Mouse (Mus musculus) ES-E14 (cell line): ENCODE measurements around the gene Capza1. TPM values are rescaled to one million over a fixed set of nuclear protein-coding genes. Genes with fewer than 3 reads are reported as not detected.

Experiments
- DNase-seq: peaks from one replicate; pipeline ENCODE4 v3.0.0-alpha.2; 2013; ENCODE audit warnings: low read depth, low spot score
- H3K27ac ChIP-seq: 2 replicates; pipeline ENCODE4 v1.5.1; 2012; ENCODE audit warnings: low read depth, mild to moderate bottlenecking, low read length, moderate library complexity, mixed read lengths; ENCODE audit not compliant: poor library complexity, insufficient read depth, severe bottlenecking
- H3K36me3 ChIP-seq: 2 replicates; pipeline ENCODE4 v1.6.1; 2012; ENCODE audit warnings: mild to moderate bottlenecking, low read length, moderate library complexity, mixed read lengths; ENCODE audit not compliant: control insufficient read depth, poor library complexity, insufficient read depth, severe bottlenecking
- H3K4me1 ChIP-seq, 2 experiments: fragments of 150-350 bp in 1 of 2; sonication (generic) in 1 of 2; 2 replicates each; pipeline ENCODE4 v1.6.1; 2012; ENCODE audit warnings: low read length in 2 of 2, mild to moderate bottlenecking in 1 of 2, mixed read lengths in 1 of 2; ENCODE audit not compliant: control insufficient read depth in 2 of 2, insufficient read depth in 2 of 2, poor library complexity in 1 of 2
- H3K4me3 ChIP-seq, 2 experiments: fragments of 150-350 bp in 1 of 2; sonication (generic) in 1 of 2; 2 replicates each; pipeline ENCODE4 v1.5.1; 2012; ENCODE audit warnings: low read length in 2 of 2, low read depth in 1 of 2, mild to moderate bottlenecking in 1 of 2, mixed read lengths in 1 of 2; ENCODE audit not compliant: insufficient read depth in 1 of 2, poor library complexity in 1 of 2, severe bottlenecking in 1 of 2
- H3K9ac ChIP-seq: 2 replicates; pipeline ENCODE4 v1.6.1; 2012; ENCODE audit warnings: low read depth, mild to moderate bottlenecking, low read length, mixed read lengths; ENCODE audit not compliant: poor library complexity, insufficient read depth, severe bottlenecking
- H3K9me3 ChIP-seq: fragments of 150-350 bp; sonication (generic); 2 replicates; pipeline ENCODE4 v1.6.1; 2012; ENCODE audit warnings: low read depth, mild to moderate bottlenecking, low read length; ENCODE audit not compliant: control insufficient read depth, insufficient read depth
- CHD2 ChIP-seq: IDR thresholded peaks from 2 replicates; pipeline ENCODE4 v1.6.1; 2014; ENCODE audit warnings: mild to moderate bottlenecking, low read depth, low read length, inconsistent platforms
- HCFC1 ChIP-seq: IDR thresholded peaks from 2 replicates; pipeline ENCODE4 v1.6.1; 2012; ENCODE audit warnings: low read length, inconsistent platforms, borderline replicate concordance; ENCODE audit not compliant: insufficient read depth
- MAFK ChIP-seq: IDR thresholded peaks from 2 replicates; pipeline ENCODE4 v1.6.1; 2014; ENCODE audit warnings: mild to moderate bottlenecking, low read depth, low read length, inconsistent platforms; ENCODE audit not compliant: insufficient read depth
- ZC3H11A ChIP-seq: IDR thresholded peaks from 2 replicates; pipeline ENCODE4 v1.6.1; 2012; ENCODE audit warnings: low read depth, mild to moderate bottlenecking, inconsistent platforms, low read length, borderline replicate concordance
- ZNF384 ChIP-seq: IDR thresholded peaks from 2 replicates; pipeline ENCODE4 v1.6.1; 2012; ENCODE audit warnings: low read depth, low read length, inconsistent platforms
- in situ Hi-C, 2 experiments: fragments of 600-800 bp; cut with MboI; formaldehyde crosslinking; loops; one replicate each; pipeline ENCODE4 v1.15.1; 2025; ENCODE audit warnings: low sequenced_read_pairs in 2 of 2, inconsistent platforms in 1 of 2; ENCODE audit not compliant: unreplicated experiment in 2 of 2
- total RNA-seq: library from RNA; depleted of rRNA; stranded (reverse); fragments of 300-350 nt; gene quantifications from 2 replicates; pipeline ENCODE4 v1.2.3, GENCODE M21; 2012

Gene Capza1
- total RNA-seq, 1 experiment, result 59.1 TPM

- no peaks in the 10 kb centered on the region for H3K9me3 ChIP-seq
- in situ Hi-C loops, result no loop called here
- DNase-seq, result no peak
- H3K36me3 ChIP-seq, result no peaks in the 10 kb centered on the region
- no peak overlapping the region for H3K9ac ChIP-seq
- TF ChIP-seq CHD2 (no peak), ZC3H11A (no peak), HCFC1 (no peak), MAFK (no peak), ZNF384 (no peak)
- peaks cover 0 to under 1% of the 10 kb centered on the region in 2 experiments; a peak in 2 of 4 replicates for H3K4me1 ChIP-seq
- no peak overlapping the region for H3K4me3 ChIP-seq
- H3K27ac ChIP-seq, result no peak overlapping the region
These were observed 9.8 kb downstream of the Capza1 start for GRCm38 (mm10) chr3:104854465-104854864.

GRCm38 (mm10) chr3:104846601-104847000 is 17.7 kb downstream of the Capza1 start:
- DNase-seq, result no peak
- no peak overlapping the region for H3K9ac ChIP-seq
- no peak overlapping the region for H3K4me3 ChIP-seq
- in situ Hi-C loops, result no loop called here
- no peaks in the 10 kb centered on the region for H3K4me1 ChIP-seq
- TF ChIP-seq ZC3H11A, result no peak
- no peak for TF ChIP-seq MAFK
- TF ChIP-seq ZNF384, result no peak
- no peak for TF ChIP-seq CHD2
- no peak for TF ChIP-seq HCFC1
- H3K9me3 ChIP-seq, result no peaks in the 10 kb centered on the region
- peaks cover 2% of the 10 kb centered on the region; the same call in 1 of the 2 replicates for H3K36me3 ChIP-seq
- H3K27ac ChIP-seq, result no peak overlapping the region

GRCm38 (mm10) chr3:104841049-104841448 is 23.3 kb downstream of the Capza1 start:
- Histone ChIP-seq H3K4me1 (no peaks in the 10 kb centered on the region), H3K9me3 (no peaks in the 10 kb centered on the region), H3K4me3 (no peak overlapping the region), H3K36me3 (peaks cover 2% of the 10 kb centered on the region; the same call in 1 of the 2 replicates), H3K27ac (no peak overlapping the region), H3K9ac (no peak overlapping the region)
- in situ Hi-C loops, result no loop called here
- no peak for DNase-seq
- TF ChIP-seq MAFK (no peak), ZNF384 (no peak), HCFC1 (no peak), ZC3H11A (no peak), CHD2 (no peak)

- no peak for DNase-seq
- in situ Hi-C loops, result no loop called here
- Histone ChIP-seq H3K9me3 (no peaks in the 10 kb centered on the region), H3K4me3 (no peak overlapping the region), H3K9ac (no peak overlapping the region), H3K36me3 (peaks cover 11% of the 10 kb centered on the region), H3K4me1 (no peaks in the 10 kb centered on the region), H3K27ac (no peak overlapping the region)
- no peak for TF ChIP-seq ZNF384
- no peak for TF ChIP-seq ZC3H11A
- TF ChIP-seq MAFK, result no peak
- TF ChIP-seq CHD2, result no peak
- no peak for TF ChIP-seq HCFC1
These were observed 28.5 kb downstream of the Capza1 start for GRCm38 (mm10) chr3:104835797-104836196.

GRCm38 (mm10) chr3:104822413-104822812 is 41.9 kb downstream of the Capza1 start:
- Histone ChIP-seq H3K36me3 (peaks cover 2% of the 10 kb centered on the region; the same call in 1 of the 2 replicates), H3K9me3 (no peaks in the 10 kb centered on the region), H3K4me3 (no peak overlapping the region), H3K9ac (no peak overlapping the region), H3K4me1 (peaks cover 4 to 5% of the 10 kb centered on the region in 2 experiments; a peak in 3 of 4 replicates), H3K27ac (no peak overlapping the region)
- in situ Hi-C loops, result no loop called here
- no peak for DNase-seq
- TF ChIP-seq ZNF384, result no peak
